Mouse (Mus musculus) layer of hippocampus, adult 9-11 months (tissue): ENCODE measurements around the gene Nol9.

Source experiments
- DNase-seq: peaks from one replicate; pipeline ENCODE4 v3.0.0; 2022

Gene Nol9

GRCm38 (mm10) chr4:152095937-152096910, 57.1 kb downstream of the Nol9 start:
- no peak for DNase-seq

GRCm38 (mm10) chr4:152096927-152097326, 57.8 kb downstream of the Nol9 start:
- no peak for DNase-seq

GRCm38 (mm10) chr4:152097911-152098799, 59.0 kb downstream of the Nol9 start:
- DNase-seq = no peak

- peak; percentile 77 for DNase-seq
Observed at GRCm38 (mm10) chr4:152100541-152100940, 61.4 kb downstream of the Nol9 start.

GRCm38 (mm10) chr4:152101081-152101653, 62.0 kb downstream of the Nol9 start:
- DNase-seq = no peak

GRCm38 (mm10) chr4:152101921-152102320, 62.8 kb downstream of the Nol9 start:
- no peak for DNase-seq

DNA sequence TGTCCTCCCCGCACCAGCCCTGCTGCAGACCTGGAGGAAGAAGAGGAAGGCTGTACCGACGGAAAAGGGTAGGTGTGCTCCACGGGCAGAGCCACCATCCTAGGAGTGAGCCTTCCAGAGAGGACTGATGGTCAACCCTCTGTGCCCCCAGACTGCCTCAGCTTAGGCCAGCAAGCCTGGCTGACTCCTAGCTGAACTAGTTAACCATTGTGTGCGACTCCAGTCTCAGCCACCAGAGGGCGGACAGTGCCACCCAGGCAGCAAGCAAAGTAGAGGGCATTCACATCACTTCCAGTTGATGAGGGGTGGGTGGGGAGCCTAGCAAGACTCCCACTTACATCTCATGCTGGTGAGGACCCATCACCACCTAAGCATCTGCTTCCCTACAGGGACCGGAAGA, 63.9 kb downstream of the Nol9 start:
- DNase-seq = no peak

DNA sequence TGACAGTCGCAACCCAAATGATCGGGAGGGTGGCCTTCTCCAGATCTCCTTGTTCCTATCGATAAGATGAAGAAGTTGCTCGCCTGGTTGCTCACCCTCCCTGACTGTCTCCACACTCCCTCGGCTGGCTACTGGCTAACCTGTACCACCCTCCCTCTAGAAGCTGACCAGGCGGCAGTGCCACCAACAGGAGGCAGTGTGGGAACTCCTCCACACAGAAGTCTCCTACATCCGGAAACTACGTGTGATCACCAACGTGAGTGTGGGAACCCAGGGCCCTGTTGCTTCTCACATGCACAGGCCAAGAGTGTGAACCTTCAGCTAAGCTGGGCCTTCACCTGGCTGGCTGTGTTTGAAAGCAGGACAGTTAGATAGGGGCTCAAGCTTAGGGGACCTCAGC, 67.6 kb downstream of the Nol9 start:
- no peak for DNase-seq

DNA sequence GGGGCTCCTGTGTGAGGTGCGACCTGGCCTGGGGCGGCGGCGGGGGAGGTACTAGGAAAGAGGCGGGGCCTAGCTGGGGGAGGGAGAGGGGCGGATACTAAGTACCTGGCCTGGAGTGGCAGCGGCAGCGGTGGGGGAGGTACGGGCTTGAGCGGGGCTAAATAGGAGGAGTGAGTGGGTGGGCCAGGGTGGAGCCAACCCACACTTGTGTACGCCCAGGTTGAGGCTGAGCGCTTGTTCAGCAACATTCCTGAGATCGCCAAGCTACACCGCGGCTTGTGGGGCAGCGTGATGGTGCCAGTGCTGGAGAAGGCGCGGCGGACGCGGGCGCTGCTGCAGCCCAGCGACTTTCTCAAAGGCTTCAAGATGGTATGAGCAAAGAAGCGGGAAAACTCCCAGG, 68.4 kb downstream of the Nol9 start:
- DNase-seq = no peak

GRCm38 (mm10) chr4:152107971-152108509, 68.9 kb downstream of the Nol9 start:
- DNase-seq = peak; percentile 72

DNA sequence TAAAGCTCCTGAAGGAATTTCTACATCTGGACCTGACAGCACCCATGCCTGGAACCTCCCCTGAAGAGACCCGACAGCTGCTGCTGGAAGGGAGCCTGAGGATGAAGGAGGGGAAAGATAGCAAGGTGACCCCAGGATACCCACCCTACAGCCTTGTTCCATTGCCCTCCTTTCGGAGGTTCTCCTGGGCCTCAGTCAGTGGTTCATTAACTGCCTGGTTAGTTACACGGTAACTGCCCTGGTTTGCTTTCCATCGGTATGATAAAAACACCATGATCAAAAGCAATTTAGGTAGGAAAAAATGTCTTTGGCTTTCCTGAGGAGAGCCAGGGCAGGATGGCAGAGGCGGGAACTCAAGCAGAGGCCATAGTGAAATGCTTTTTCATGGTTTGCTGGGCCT, 69.6 kb downstream of the Nol9 start:
- DNase-seq = no peak

DNA sequence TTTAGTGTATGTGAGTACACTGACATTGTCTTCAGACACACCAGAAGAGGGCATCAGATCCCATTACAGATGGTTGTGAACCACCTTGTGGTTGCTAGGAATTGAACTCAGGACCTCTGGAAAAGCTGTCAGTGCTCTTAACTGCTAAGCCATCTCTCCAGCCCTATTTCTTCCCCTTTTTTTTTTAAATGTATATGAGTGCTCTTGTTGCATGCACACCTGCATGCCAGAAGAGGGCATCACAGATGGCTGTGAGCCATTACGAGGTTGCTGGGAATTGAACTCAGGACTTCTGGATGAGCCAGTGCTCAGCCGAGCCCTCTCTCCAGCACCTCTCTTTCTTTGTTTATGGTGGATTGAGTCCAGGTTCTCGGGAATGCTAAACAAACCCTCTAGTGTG, 70.4 kb downstream of the Nol9 start:
- no peak for DNase-seq

DNA sequence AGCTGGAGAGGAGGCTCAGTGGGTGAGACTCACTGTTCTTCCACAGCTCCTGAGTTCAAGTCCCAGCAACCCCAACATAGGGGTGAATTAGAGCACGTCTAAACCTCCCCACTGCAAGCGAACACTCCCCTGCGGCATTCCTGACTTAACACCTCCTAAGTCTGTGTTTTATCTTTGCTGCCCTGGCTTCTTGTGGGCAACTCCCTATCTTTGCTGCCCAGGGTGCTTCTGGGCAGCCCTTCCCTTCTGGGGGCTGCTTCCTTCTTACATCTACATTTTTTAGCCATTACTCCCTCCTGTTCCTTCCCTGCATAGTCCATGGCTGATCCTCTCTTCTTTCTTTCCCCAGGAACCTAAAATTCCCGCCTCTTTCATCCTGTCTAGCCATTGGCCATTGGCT, 71.6 kb downstream of the Nol9 start:
- DNase-seq = no peak
